Mouse (Mus musculus) neural tube, embryonic 15.5 days (tissue): Measurements from ENCODE around the gene Pdhx. TPM values are rescaled to one million over a fixed set of nuclear protein-coding genes. Genes with fewer than 3 reads are reported as not detected.

Source experiments
- ATAC-seq: fragments of 200-750 bp; cut with Nextera tagmentation; 2 replicates; pipeline ENCODE4 v1.8.0; 2017; ENCODE audit warnings: mild to moderate bottlenecking, moderate TSS enrichment, moderate library complexity; ENCODE audit not compliant: low FRiP score
- H3K27ac ChIP-seq: fragments of 300-500 bp; sonication (generic); replicated peaks from 2 replicates; pipeline ENCODE4 v1.5.1; 2015; ENCODE audit warnings: mild to moderate bottlenecking, inconsistent platforms
- H3K27me3 ChIP-seq: fragments of 300-500 bp; sonication (generic); replicated peaks from 2 replicates; pipeline ENCODE4 v1.6.1; 2015; ENCODE audit warnings: inconsistent platforms
- H3K36me3 ChIP-seq: fragments of 300-500 bp; sonication (generic); 2 replicates; pipeline ENCODE4 v1.6.1; 2015; ENCODE audit warnings: inconsistent platforms
- H3K4me1 ChIP-seq: fragments of 300-500 bp; sonication (generic); 2 replicates; pipeline ENCODE4 v1.6.1; 2015; ENCODE audit warnings: inconsistent platforms
- H3K4me2 ChIP-seq: fragments of 300-500 bp; sonication (generic); 2 replicates; pipeline ENCODE4 v1.6.1; 2015; ENCODE audit warnings: inconsistent platforms, mild to moderate bottlenecking, moderate library complexity
- H3K4me3 ChIP-seq: fragments of 300-500 bp; sonication (generic); replicated peaks from 2 replicates; pipeline ENCODE4 v1.5.1; 2015; ENCODE audit warnings: mild to moderate bottlenecking, inconsistent platforms
- H3K9ac ChIP-seq: fragments of 300-500 bp; sonication (generic); replicated peaks from 2 replicates; pipeline ENCODE4 v1.6.1; 2015; ENCODE audit warnings: mild to moderate bottlenecking, inconsistent platforms
- H3K9me3 ChIP-seq: fragments of 300-500 bp; sonication (generic); replicated peaks from 2 replicates; pipeline ENCODE4 v1.6.1; 2016; ENCODE audit warnings: inconsistent platforms
- whole genome bisulfite sequencing: fragments of 180-500 bp; shearing (Covaris S2); methylation state at CpG from one replicate; pipeline ENCODE4 v1.1.7; 2015; ENCODE audit warnings: mixed read lengths; 5-methylcytosine and 5-hydroxymethylcytosine counted together
- polyA plus RNA-seq: library from polyadenylated mRNA; unstranded; fragments of >200 nt; fragmentation: Nextera tagmentation; extraction: Ambion mirVana; gene quantifications from 2 replicates; pipeline ENCODE4 v1.2.1, GENCODE M21; 2015

The Pdhx gene
- polyA plus RNA-seq, 1 experiment from 2014 or later, result 74.0 TPM

- Histone ChIP-seq H3K9ac (no peak overlapping the region), H3K9me3 (no peaks in the 10 kb centered on the region), H3K27me3 (no peaks in the 10 kb centered on the region), H3K27ac (no peak overlapping the region), H3K4me1 (no peaks in the 10 kb centered on the region), H3K36me3 (peaks cover 12% of the 10 kb centered on the region), H3K4me2 (no peak overlapping the region), H3K4me3 (no peak overlapping the region)
- WGBS, result 58% methylated on average over 5 of the region's 5 CpGs
- ATAC-seq, result no peak
These were observed 11.1 kb upstream of the Pdhx start for GRCm38 (mm10) chr2:103084451-103084850.

- H3K4me3 ChIP-seq, result no peak overlapping the region
- H3K9me3 ChIP-seq, result no peaks in the 10 kb centered on the region
- 0 out of 2 replicates have a peak, but pooled peaks cover 2% of the 10 kb centered on the region for H3K4me1 ChIP-seq
- ATAC-seq, result no peak
- 79% methylated on average over 7 of the region's 7 CpGs for WGBS
- no peak overlapping the region for H3K4me2 ChIP-seq
- no peaks in the 10 kb centered on the region for H3K27me3 ChIP-seq
- no peak overlapping the region for H3K9ac ChIP-seq
- no peak overlapping the region for H3K27ac ChIP-seq
- peaks cover 3% of the 10 kb centered on the region; the same call in 1 of the 2 replicates for H3K36me3 ChIP-seq
These were observed 9.5 kb upstream of the Pdhx start for GRCm38 (mm10) chr2:103082853-103083252.

GRCm38 (mm10) chr2:103081706-103082105, 8.4 kb upstream of the Pdhx start:
- Histone ChIP-seq H3K36me3 (no peaks in the 10 kb centered on the region), H3K4me1 (0 out of 2 replicates have a peak, but pooled peaks cover 3% of the 10 kb centered on the region), H3K4me2 (no peak overlapping the region), H3K27me3 (no peaks in the 10 kb centered on the region), H3K9ac (no peak overlapping the region), H3K27ac (no peak overlapping the region), H3K9me3 (no peaks in the 10 kb centered on the region), H3K4me3 (no peak overlapping the region)
- WGBS, result 84% methylated on average over 5 of the region's 5 CpGs
- ATAC-seq, result no peak

GRCm38 (mm10) chr2:103081117-103081516, 7.8 kb upstream of the Pdhx start:
- 74% methylated on average over 6 of the region's 6 CpGs for WGBS

GRCm38 (mm10) chr2:103070586-103070985, 2.7 kb downstream of the Pdhx start:
- ATAC-seq, result no peak
- 90% methylated on average over 3 of the region's 3 CpGs for WGBS
- H3K27ac ChIP-seq, result no peak overlapping the region
- peaks cover 25% of the 10 kb centered on the region for H3K4me1 ChIP-seq
- no peak overlapping the region for H3K4me2 ChIP-seq
- H3K4me3 ChIP-seq, result no peak overlapping the region
- H3K9me3 ChIP-seq, result no peaks in the 10 kb centered on the region
- no peaks in the 10 kb centered on the region for H3K27me3 ChIP-seq
- no peaks in the 10 kb centered on the region for H3K36me3 ChIP-seq
- no peak overlapping the region for H3K9ac ChIP-seq

More at GRCm38 (mm10) chr2:103081117-103081516, 7.8 kb upstream of the Pdhx start:
- H3K4me1 ChIP-seq, result 0 out of 2 replicates have a peak, but pooled peaks cover 3% of the 10 kb centered on the region
- no peaks in the 10 kb centered on the region for H3K9me3 ChIP-seq
- H3K4me3 ChIP-seq, result no peak overlapping the region
- no peaks in the 10 kb centered on the region for H3K27me3 ChIP-seq
- no peak for ATAC-seq
- H3K36me3 ChIP-seq, result no peaks in the 10 kb centered on the region
- H3K27ac ChIP-seq, result no peak overlapping the region
- H3K4me2 ChIP-seq, result no peak overlapping the region
- no peak overlapping the region for H3K9ac ChIP-seq

GRCm38 (mm10) chr2:103069752-103070405, 3.4 kb downstream of the Pdhx start:
- Histone ChIP-seq H3K27me3 (no peaks in the 10 kb centered on the region), H3K9me3 (no peaks in the 10 kb centered on the region), H3K4me3 (no peak overlapping the region), H3K27ac (no peak overlapping the region), H3K9ac (no peak overlapping the region), H3K36me3 (no peaks in the 10 kb centered on the region), H3K4me2 (no peak overlapping the region), H3K4me1 (peaks cover 22% of the 10 kb centered on the region)
- 95% methylated on average over 5 of the region's 5 CpGs for WGBS
- ATAC-seq, result no peak

- Histone ChIP-seq H3K4me3 (no peak overlapping the region), H3K9me3 (no peaks in the 10 kb centered on the region), H3K27me3 (no peaks in the 10 kb centered on the region), H3K36me3 (no peaks in the 10 kb centered on the region), H3K27ac (no peak overlapping the region), H3K4me2 (no peak overlapping the region), H3K4me1 (peaks cover 15% of the 10 kb centered on the region), H3K9ac (no peak overlapping the region)
- 87% methylated on average over 1 of the region's 1 CpGs for WGBS
- no peak for ATAC-seq
These were observed 4.7 kb downstream of the Pdhx start for GRCm38 (mm10) chr2:103068602-103069001.

- no peak for ATAC-seq
- H3K27me3 ChIP-seq, result no peaks in the 10 kb centered on the region
- no peak overlapping the region for H3K4me3 ChIP-seq
- H3K9ac ChIP-seq, result no peak overlapping the region
- peaks cover 20% of the 10 kb centered on the region for H3K4me1 ChIP-seq
- no peaks in the 10 kb centered on the region for H3K36me3 ChIP-seq
- no peaks in the 10 kb centered on the region for H3K9me3 ChIP-seq
- WGBS, result 88% methylated on average over 2 of the region's 2 CpGs
- H3K4me2 ChIP-seq, result no peak overlapping the region
- no peak overlapping the region for H3K27ac ChIP-seq
These were observed 5.6 kb downstream of the Pdhx start for GRCm38 (mm10) chr2:103067552-103068207.

- 79% methylated on average over 8 of the region's 8 CpGs for WGBS
These were observed 6.4 kb downstream of the Pdhx start for GRCm38 (mm10) chr2:103066683-103067551.

GRCm38 (mm10) chr2:103062865-103063264, 10.4 kb downstream of the Pdhx start:
- WGBS, result 24% methylated on average over 3 of the region's 3 CpGs

More at GRCm38 (mm10) chr2:103066683-103067551, 6.4 kb downstream of the Pdhx start:
- Histone ChIP-seq H3K9me3 (no peaks in the 10 kb centered on the region), H3K4me3 (no peak overlapping the region), H3K4me1 (peaks cover 14% of the 10 kb centered on the region), H3K9ac (no peak overlapping the region), H3K36me3 (no peaks in the 10 kb centered on the region), H3K4me2 (no peak overlapping the region), H3K27ac (no peak overlapping the region), H3K27me3 (no peaks in the 10 kb centered on the region)
- ATAC-seq, result no peak

GRCm38 (mm10) chr2:103058266-103058665, 15.0 kb downstream of the Pdhx start:
- H3K36me3 ChIP-seq, result peaks cover 4% of the 10 kb centered on the region; the same call in 1 of the 2 replicates
- H3K4me1 ChIP-seq, result peaks cover 5% of the 10 kb centered on the region; the same call in 1 of the 2 replicates
- H3K27ac ChIP-seq, result no peak overlapping the region
- H3K27me3 ChIP-seq, result no peaks in the 10 kb centered on the region
- no peak overlapping the region for H3K9ac ChIP-seq
- ATAC-seq, result no peak
- WGBS, result 88% methylated on average over 3 of the region's 3 CpGs
- H3K9me3 ChIP-seq, result no peaks in the 10 kb centered on the region
- H3K4me3 ChIP-seq, result no peak overlapping the region
- H3K4me2 ChIP-seq, result no peak overlapping the region

More at GRCm38 (mm10) chr2:103062865-103063264, 10.4 kb downstream of the Pdhx start:
- H3K27ac ChIP-seq, result peak overlapping the region; percentile 9; the same call in 1 of the 2 replicates
- no peak overlapping the region for H3K9ac ChIP-seq
- ATAC-seq, result peak; percentile 59
- H3K36me3 ChIP-seq, result no peaks in the 10 kb centered on the region
- no peaks in the 10 kb centered on the region for H3K27me3 ChIP-seq
- H3K4me2 ChIP-seq, result no peak overlapping the region
- no peaks in the 10 kb centered on the region for H3K9me3 ChIP-seq
- H3K4me1 ChIP-seq, result peaks cover 5% of the 10 kb centered on the region; the same call in 1 of the 2 replicates
- no peak overlapping the region for H3K4me3 ChIP-seq
